Mouse (Mus musculus) hindbrain, postnatal 0 days (tissue): ENCODE measurements at regions not wholly inside any gene's neighbourhood (a gene's known extent, or its start where the extent isn't known, plus 50 kb on each side); places are given as distances from the start of the nearest gene placed in this dataset.

Source experiments
- ATAC-seq: fragments of 200-750 bp; cut with Nextera tagmentation; 2 replicates; pipeline ENCODE4 v1.8.0; 2017; ENCODE audit warnings: mild to moderate bottlenecking, moderate TSS enrichment, moderate library complexity
- DNase-seq: peaks from one replicate; pipeline ENCODE4 v3.0.0-alpha.2; 2015; ENCODE audit warnings: low spot score
- H3K27ac ChIP-seq: fragments of 300-500 bp; sonication (generic); 2 replicates; pipeline ENCODE4 v1.5.1; 2014; ENCODE audit warnings: mild to moderate bottlenecking
- H3K27me3 ChIP-seq: fragments of 300-500 bp; sonication (generic); 2 replicates; pipeline ENCODE4 v1.6.1; 2014; ENCODE audit warnings: low read length, mixed read lengths; ENCODE audit not compliant: insufficient read depth
- H3K36me3 ChIP-seq: fragments of 300-500 bp; sonication (generic); 2 replicates; pipeline ENCODE4 v1.6.1; 2014; ENCODE audit warnings: low read length, mixed read lengths; ENCODE audit not compliant: insufficient read depth
- H3K4me1 ChIP-seq: fragments of 300-500 bp; sonication (generic); 2 replicates; pipeline ENCODE4 v1.6.1; 2014; ENCODE audit warnings: antibody characterized with exemption, low read length, mixed read lengths; ENCODE audit not compliant: insufficient read depth
- H3K4me2 ChIP-seq: fragments of 300-500 bp; sonication (generic); 2 replicates; pipeline ENCODE4 v1.6.1; 2014; ENCODE audit warnings: low read depth, mild to moderate bottlenecking, low read length, moderate library complexity, mixed read lengths
- H3K4me3 ChIP-seq: fragments of 300-500 bp; sonication (generic); 2 replicates; pipeline ENCODE4 v1.5.1; 2014; ENCODE audit warnings: low read length
- H3K9ac ChIP-seq: fragments of 300-500 bp; sonication (generic); replicated peaks from 2 replicates; pipeline ENCODE4 v1.6.1; 2014; ENCODE audit warnings: mild to moderate bottlenecking, low read length, moderate library complexity, mixed read lengths
- H3K9me3 ChIP-seq: fragments of 300-500 bp; sonication (generic); 2 replicates; pipeline ENCODE4 v1.6.1; 2016; ENCODE audit warnings: low read length, mixed read lengths
- CTCF ChIP-seq: IDR thresholded peaks from 2 replicates; pipeline ENCODE4 v1.5.1; 2016; ENCODE audit warnings: antibody characterized with exemption, control low read depth, low read depth
- WGBS: fragments of 180-500 bp; shearing (Covaris S2); extraction: QIAGEN DNeasy Blood & Tissue Kit; methylation state at CpG from one replicate; pipeline ENCODE4 v1.1.7; 2014; 5-methylcytosine and 5-hydroxymethylcytosine counted together

- ATAC-seq = peak; percentile 80
- H3K27ac ChIP-seq = no peak overlapping the region
- 22% methylated on average over 7 of the region's 7 CpGs for WGBS
Measured at GRCm38 (mm10) chr12:10597976-10598746, 207.6 kb downstream of the Rdh14 start.

DNA sequence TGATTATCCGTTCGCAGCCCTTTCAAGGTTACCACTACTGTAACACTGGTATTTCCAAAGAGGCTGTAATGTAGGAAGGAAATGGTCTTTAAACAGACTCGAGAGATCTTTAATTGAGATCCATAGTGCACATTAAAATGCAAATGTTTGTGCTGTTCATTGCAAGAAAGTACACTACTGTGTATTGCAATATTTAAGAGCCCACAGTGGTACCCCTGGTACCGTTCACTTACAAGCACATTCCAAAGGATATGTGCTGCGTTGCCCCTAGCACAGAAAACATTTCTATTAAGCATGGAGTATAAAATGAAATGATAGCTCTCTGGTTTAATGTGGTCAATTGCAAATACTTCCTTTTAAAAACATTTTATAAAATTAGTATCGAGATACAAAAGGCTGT, 209.5 kb downstream of the Rdh14 start:
- whole genome bisulfite sequencing = 66% methylated on average over 6 of the region's 6 CpGs

More at GRCm38 (mm10) chr12:10597976-10598746, 207.6 kb downstream of the Rdh14 start:
- Histone ChIP-seq H3K9ac (no peak overlapping the region), H3K4me3 (no peak overlapping the region), H3K4me2 (no peak overlapping the region), H3K27me3 (no peaks in the 10 kb centered on the region), H3K4me1 (no peaks in the 10 kb centered on the region), H3K36me3 (no peaks in the 10 kb centered on the region), H3K9me3 (no peaks in the 10 kb centered on the region)
- peak; percentile 75 for DNase-seq
- TF ChIP-seq CTCF = peak; percentile 94

GRCm38 (mm10) chr12:10618319-10618718, 227.7 kb downstream of the Rdh14 start:
- Histone ChIP-seq H3K9ac (no peak overlapping the region), H3K36me3 (no peaks in the 10 kb centered on the region), H3K4me2 (no peak overlapping the region), H3K4me1 (no peaks in the 10 kb centered on the region), H3K27ac (no peak overlapping the region), H3K4me3 (no peak overlapping the region), H3K27me3 (no peaks in the 10 kb centered on the region), H3K9me3 (no peaks in the 10 kb centered on the region)
- ATAC-seq (no peak), DNase-seq (no peak)
- TF ChIP-seq CTCF = no peak

More for the DNA sequence above, 209.5 kb downstream of the Rdh14 start:
- Histone ChIP-seq H3K27ac (no peak overlapping the region), H3K4me3 (no peak overlapping the region), H3K4me2 (no peak overlapping the region), H3K36me3 (no peaks in the 10 kb centered on the region), H3K9me3 (no peaks in the 10 kb centered on the region), H3K4me1 (no peaks in the 10 kb centered on the region), H3K9ac (no peak overlapping the region), H3K27me3 (no peaks in the 10 kb centered on the region)
- DNase-seq (peak; percentile 15), ATAC-seq (no peak)
- no peak for TF ChIP-seq CTCF

DNA sequence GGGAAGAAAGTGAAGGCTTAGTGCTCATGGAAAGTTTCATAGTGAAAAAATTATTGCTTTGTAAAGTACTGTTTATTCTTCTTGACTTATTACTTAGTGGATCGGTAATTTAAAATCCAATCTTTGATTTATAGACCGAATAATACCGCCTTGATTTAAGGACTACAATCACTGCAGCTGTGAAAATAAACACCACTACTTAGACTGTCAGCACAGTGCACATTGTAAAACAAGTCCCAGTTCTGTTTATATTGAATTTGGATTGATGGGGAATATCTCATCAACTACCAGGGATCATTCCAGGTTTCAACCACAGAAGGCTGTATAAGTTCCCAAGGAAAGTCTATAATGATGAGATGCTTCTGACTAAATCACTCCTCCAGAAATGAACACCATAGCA, 230.0 kb downstream of the Rdh14 start:
- no peak overlapping the region for H3K9ac ChIP-seq
- no peak for DNase-seq
- TF ChIP-seq CTCF = no peak
- H3K9me3 ChIP-seq = no peaks in the 10 kb centered on the region
- no peaks in the 10 kb centered on the region for H3K4me1 ChIP-seq
- H3K27ac ChIP-seq = no peak overlapping the region
- H3K4me2 ChIP-seq = no peak overlapping the region
- ATAC-seq = no peak
- no peaks in the 10 kb centered on the region for H3K36me3 ChIP-seq
- no peak overlapping the region for H3K4me3 ChIP-seq
- 84% methylated on average over 3 of the region's 3 CpGs for WGBS
- H3K27me3 ChIP-seq = no peaks in the 10 kb centered on the region

DNA sequence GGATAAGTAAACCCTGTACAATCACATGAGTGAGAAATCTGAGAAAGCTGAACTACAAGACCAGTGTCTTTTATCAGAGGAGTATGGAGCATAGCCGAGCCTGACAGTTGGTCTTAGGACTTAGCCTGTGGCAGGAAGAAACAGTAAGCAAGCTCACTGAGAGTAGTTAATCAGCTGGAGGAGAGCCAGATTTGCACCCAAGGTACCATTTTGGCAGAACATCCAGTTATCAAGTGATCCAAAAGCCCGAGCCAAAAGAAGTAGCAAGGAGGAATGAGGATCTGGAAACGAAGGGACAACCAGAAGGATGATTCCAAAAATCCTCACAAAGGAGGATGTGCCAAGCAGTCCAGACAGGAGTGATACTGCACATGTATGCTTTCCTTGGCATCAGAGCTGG, 248.0 kb downstream of the Rdh14 start:
- WGBS = 62% methylated on average over 3 of the region's 3 CpGs
- Histone ChIP-seq H3K27me3 (no peaks in the 10 kb centered on the region), H3K9me3 (no peaks in the 10 kb centered on the region), H3K27ac (no peak overlapping the region), H3K9ac (no peak overlapping the region), H3K4me2 (no peak overlapping the region), H3K4me1 (no peaks in the 10 kb centered on the region), H3K36me3 (no peaks in the 10 kb centered on the region), H3K4me3 (no peak overlapping the region)
- ATAC-seq (no peak), DNase-seq (no peak)
- no peak for TF ChIP-seq CTCF

GRCm38 (mm10) chr12:10654466-10655184, 264.1 kb downstream of the Rdh14 start:
- H3K9me3 ChIP-seq = no peaks in the 10 kb centered on the region
- ATAC-seq (peak; percentile 68; the same call in 1 of the 2 replicates), DNase-seq (peak; percentile 42)
- no peak overlapping the region for H3K4me3 ChIP-seq
- no peak for TF ChIP-seq CTCF
- no peak overlapping the region for H3K27ac ChIP-seq
- no peaks in the 10 kb centered on the region for H3K27me3 ChIP-seq
- 58% methylated on average over 6 of the region's 6 CpGs for WGBS
- H3K4me1 ChIP-seq = no peaks in the 10 kb centered on the region
- no peaks in the 10 kb centered on the region for H3K36me3 ChIP-seq
- H3K9ac ChIP-seq = no peak overlapping the region
- H3K4me2 ChIP-seq = no peak overlapping the region

- ATAC-seq = no peak
Measured at GRCm38 (mm10) chr12:10655185-10655544, 264.6 kb downstream of the Rdh14 start.

More at GRCm38 (mm10) chr12:10655185-10655544, 264.6 kb downstream of the Rdh14 start:
- Histone ChIP-seq H3K9me3 (no peaks in the 10 kb centered on the region), H3K9ac (no peak overlapping the region), H3K36me3 (no peaks in the 10 kb centered on the region), H3K4me1 (no peaks in the 10 kb centered on the region), H3K27ac (no peak overlapping the region), H3K4me3 (no peak overlapping the region), H3K27me3 (no peaks in the 10 kb centered on the region), H3K4me2 (no peak overlapping the region)
- TF ChIP-seq CTCF = no peak
- no peak for DNase-seq
